Mouse (Mus musculus): ENCODE data around the gene Atp8b3.

DNA sequence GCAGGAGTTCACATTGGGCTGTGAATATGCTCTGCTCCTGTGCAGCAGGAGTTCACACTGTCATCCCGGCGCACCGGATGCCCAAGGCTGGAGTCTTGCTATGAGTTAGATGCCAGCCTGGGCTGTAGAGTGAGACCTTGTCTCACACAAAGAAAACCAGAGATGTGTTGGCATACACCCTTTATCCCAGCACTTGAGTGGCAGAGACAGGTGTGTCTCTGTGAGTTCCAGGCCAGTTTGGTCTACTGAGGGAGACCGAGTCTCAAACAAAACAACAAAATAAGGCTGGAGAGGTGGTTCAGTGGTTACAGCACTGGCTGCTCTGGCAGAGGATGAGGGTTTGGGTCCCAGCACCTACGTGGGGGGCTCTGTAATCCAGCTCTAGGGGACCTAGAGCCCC is 60.4 kb downstream of the Atp8b3 start:
- no peak for TF ChIP-seq CTCF (IDR thresholded peaks at IDR 0.05; ENCODE audit: low read depth, low read length)
- no peak for TF ChIP-seq POLR2A (IDR thresholded peaks at IDR 0.05; ENCODE audit: extremely low read depth, insufficient read depth, low read length)

Measured in liver, adult 2 months (tissue).